Comparison of ENCODE assay signal across 7 mouse cellular contexts in the genomic region with DNA sequence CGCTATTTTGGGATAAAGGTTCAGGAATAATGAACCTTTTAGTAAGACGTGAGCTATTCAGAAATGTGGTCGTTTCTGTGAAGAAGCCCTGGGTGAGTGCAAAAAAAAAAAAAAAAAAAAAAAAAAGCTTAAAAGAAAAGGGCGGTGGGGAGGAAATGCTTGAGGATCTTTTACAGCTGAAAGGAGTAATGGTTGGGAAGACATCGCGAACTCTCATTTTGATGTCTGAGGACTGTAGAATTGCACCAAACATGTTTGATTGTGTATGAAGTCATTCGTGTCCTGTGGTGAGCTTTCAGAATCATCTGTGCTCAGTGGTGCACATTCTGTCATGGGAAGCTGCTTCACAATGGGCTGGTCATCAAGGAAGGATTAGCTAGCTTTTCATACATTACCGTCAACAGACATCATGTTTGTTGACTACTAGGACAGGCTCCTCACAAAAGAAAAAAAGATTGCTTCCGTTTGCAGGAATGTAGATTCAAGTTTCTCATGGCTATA. TPM values are rescaled to one million over a fixed set of nuclear protein-coding genes. Genes with fewer than 3 reads are reported as not detected.
DNase-seq lines count a peak whose midpoint lies in the region; ATAC-seq and TF ChIP-seq lines count a peak whose summit lies in the region.

No protein-coding gene starts in this region.

- H3K9me3 ChIP-seq in lung, embryonic 14.5 days (ENCODE audit: low read depth, low read length): no peaks in the 10 kb centered on the region
- H3K9me3 ChIP-seq in forebrain, embryonic 13.5 days (replicated peaks): no peaks in the 10 kb centered on the region
- H3K9me3 ChIP-seq in liver, embryonic 12.5 days (replicated peaks): no peaks in the 10 kb centered on the region
- H3K9me3 ChIP-seq in stomach, embryonic 15.5 days: no peaks in the 10 kb centered on the region

- H3K36me3 ChIP-seq in lung, embryonic 14.5 days (ENCODE audit: insufficient read depth): no peaks in the 10 kb centered on the region
- no peaks in the 10 kb centered on the region for H3K36me3 ChIP-seq in forebrain, embryonic 13.5 days (ENCODE audit: poor library complexity, severe bottlenecking)
- H3K36me3 ChIP-seq in liver, embryonic 12.5 days: no peaks in the 10 kb centered on the region
- no peaks in the 10 kb centered on the region for H3K36me3 ChIP-seq in stomach, embryonic 15.5 days

- ATAC-seq in lung, embryonic 14.5 days (ENCODE audit: insufficient read depth): no peak; the same call in 1 of the 2 replicates
- 0 out of 2 replicates have a peak, but pooled peaks have one; percentile 25 for ATAC-seq in forebrain, embryonic 13.5 days
- ATAC-seq in liver, embryonic 12.5 days: no peak
- no peak for ATAC-seq in stomach, embryonic 15.5 days (ENCODE audit: insufficient read depth, low FRiP score, low read depth)

- H3K4me2 ChIP-seq in lung, embryonic 14.5 days: peak overlapping the region; percentile 63
- peak overlapping the region; percentile 76 for H3K4me2 ChIP-seq in forebrain, embryonic 13.5 days
- H3K4me2 ChIP-seq in liver, embryonic 12.5 days: peak overlapping the region; percentile 68
- peak overlapping the region; percentile 67 for H3K4me2 ChIP-seq in stomach, embryonic 15.5 days

- peak; percentile 27 for DNase-seq in lung, embryonic 14.5 days
- DNase-seq in lung, postnatal 10 days: no peak
- no peak for DNase-seq in right cerebral cortex, postnatal 25 days
- DNase-seq in cerebellum, adult 18-20 months: no peak

- TF ChIP-seq CTCF in lung, embryonic 14.5 days (IDR thresholded peaks at IDR 0.05; ENCODE audit: low read depth): no peak

- no peaks in the 10 kb centered on the region for H3K4me1 ChIP-seq in lung, embryonic 14.5 days (ENCODE audit: insufficient read depth)
- no peaks in the 10 kb centered on the region for H3K4me1 ChIP-seq in forebrain, embryonic 13.5 days
- H3K4me1 ChIP-seq in liver, embryonic 12.5 days: 0 out of 2 replicates have a peak, but pooled peaks cover 6% of the 10 kb centered on the region
- no peaks in the 10 kb centered on the region for H3K4me1 ChIP-seq in stomach, embryonic 15.5 days

- peak overlapping the region; percentile 51 for H3K4me3 ChIP-seq in lung, embryonic 14.5 days (ENCODE audit: low read depth, low read length)
- H3K4me3 ChIP-seq in forebrain, embryonic 13.5 days: peak overlapping the region; percentile 44
- H3K4me3 ChIP-seq in liver, embryonic 12.5 days: peak overlapping the region; percentile 35
- H3K4me3 ChIP-seq in stomach, embryonic 15.5 days (replicated peaks): peak overlapping the region; percentile 57

- peak overlapping the region; percentile 48; the same call in 1 of the 2 replicates for H3K27ac ChIP-seq in lung, embryonic 14.5 days (ENCODE audit: low read depth)
- no peak overlapping the region for H3K27ac ChIP-seq in forebrain, embryonic 13.5 days
- H3K27ac ChIP-seq in liver, embryonic 12.5 days: no peak overlapping the region
- H3K27ac ChIP-seq in stomach, embryonic 15.5 days: no peak overlapping the region

- H3K9ac ChIP-seq in lung, embryonic 14.5 days: peak overlapping the region; percentile 56
- no peak overlapping the region for H3K9ac ChIP-seq in forebrain, embryonic 13.5 days
- H3K9ac ChIP-seq in liver, embryonic 12.5 days: no peak overlapping the region
- no peak overlapping the region for H3K9ac ChIP-seq in stomach, embryonic 15.5 days

- no peaks in the 10 kb centered on the region for H3K27me3 ChIP-seq in lung, embryonic 14.5 days (ENCODE audit: insufficient read depth, low read length)
- no peaks in the 10 kb centered on the region for H3K27me3 ChIP-seq in forebrain, embryonic 13.5 days
- H3K27me3 ChIP-seq in liver, embryonic 12.5 days (replicated peaks): peaks cover 5% of the 10 kb centered on the region; the same call in 1 of the 2 replicates
- no peaks in the 10 kb centered on the region for H3K27me3 ChIP-seq in stomach, embryonic 15.5 days (replicated peaks)

- 25% methylated on average over 9 of the region's 9 CpGs for WGBS in lung, embryonic 14.5 days
- 19% methylated on average over 9 of the region's 9 CpGs for WGBS in forebrain, embryonic 13.5 days
- WGBS in liver, embryonic 12.5 days (ENCODE audit: insufficient replicate concordance): 31% methylated on average over 9 of the region's 9 CpGs
- WGBS in stomach, embryonic 15.5 days: 23% methylated on average over 9 of the region's 9 CpGs

RNA-seq across cellular contexts. Expression of gene Tmem45a, which starts 0.7 kb away (rescaled TPM):
- 39.9 and 47.0 TPM in 2 replicates for polyA plus RNA-seq in lung, embryonic 14.5 days (2014; fragmentation: Nextera tagmentation; extraction: Ambion mirVana)
- 2.7 and 2.8 TPM in 2 replicates for polyA plus RNA-seq in forebrain, embryonic 13.5 days (2015; fragmentation: Nextera tagmentation; extraction: Ambion mirVana)
- 2.1 and 2.5 TPM in 2 replicates for polyA plus RNA-seq in liver, embryonic 12.5 days (2016; fragmentation: Nextera tagmentation; extraction: Ambion mirVana)
- 36.2 and 36.8 TPM in 2 replicates for polyA plus RNA-seq in stomach, embryonic 15.5 days (2015; fragmentation: Nextera tagmentation; extraction: Ambion mirVana)

RNA-seq across cellular contexts. Expression of gene Lnp1, which starts 41.2 kb away (rescaled TPM):
- polyA plus RNA-seq in lung, embryonic 14.5 days (2014; fragmentation: Nextera tagmentation; extraction: Ambion mirVana): not detected in 2 replicates
- 0.28 TPM in 1 of 2 replicates, not detected in the other for polyA plus RNA-seq in forebrain, embryonic 13.5 days (2015; fragmentation: Nextera tagmentation; extraction: Ambion mirVana)
- polyA plus RNA-seq in liver, embryonic 12.5 days (2016; fragmentation: Nextera tagmentation; extraction: Ambion mirVana): not detected in 2 replicates
- polyA plus RNA-seq in stomach, embryonic 15.5 days (2015; fragmentation: Nextera tagmentation; extraction: Ambion mirVana): not detected in 2 replicates
